Mouse (Mus musculus) small intestine, adult 2 months (tissue): ENCODE measurements at regions not wholly inside any gene's neighbourhood (a gene's known extent, or its start where the extent isn't known, plus 50 kb on each side); places are given as distances from the start of the nearest gene placed in this dataset.

Experiments
- H3K27ac ChIP-seq: fragments of 200-500 bp; 2 replicates; pipeline ENCODE4 v1.5.1; 2012; ENCODE audit warnings: low read depth, low read length, control low read depth, inconsistent platforms; ENCODE audit not compliant: insufficient read depth
- H3K27me3 ChIP-seq: fragments of 200-500 bp; 2 replicates; pipeline ENCODE4 v1.6.1; 2012; ENCODE audit warnings: mild to moderate bottlenecking, moderate library complexity, low read length, inconsistent platforms; ENCODE audit not compliant: control insufficient read depth, insufficient read depth
- H3K36me3 ChIP-seq: fragments of 200-500 bp; 2 replicates; pipeline ENCODE4 v1.6.1; 2012; ENCODE audit warnings: mild to moderate bottlenecking, low read length, control low read depth, inconsistent platforms; ENCODE audit not compliant: control insufficient read depth, insufficient read depth
- H3K4me1 ChIP-seq: fragments of 200-500 bp; 2 replicates; pipeline ENCODE4 v1.6.1; 2012; ENCODE audit warnings: low read length, inconsistent platforms, mixed read lengths; ENCODE audit not compliant: control insufficient read depth, insufficient read depth, insufficient read length
- H3K4me3 ChIP-seq: fragments of 200-500 bp; 2 replicates; pipeline ENCODE4 v1.5.1; 2012; ENCODE audit warnings: low read depth, mild to moderate bottlenecking, control low read depth, inconsistent platforms, low read length, moderate library complexity
- CTCF ChIP-seq: fragments of 200-500 bp; IDR thresholded peaks from 2 replicates; pipeline ENCODE4 v1.5.1; 2012; ENCODE audit warnings: low read depth, mild to moderate bottlenecking, control low read depth, inconsistent platforms, low read length, moderate library complexity, mixed read lengths; ENCODE audit not compliant: insufficient replicate concordance, insufficient read length; ENCODE audit errors: extremely low read depth
- POLR2A ChIP-seq: fragments of 200-500 bp; IDR thresholded peaks from 2 replicates; pipeline ENCODE4 v1.6.1; 2012; ENCODE audit warnings: low read depth, mild to moderate bottlenecking, control low read depth, inconsistent platforms, low read length, moderate library complexity
- WGBS: fragments of 180-500 bp; shearing (Covaris S2); methylation state at CpG from one replicate; pipeline ENCODE4 v1.1.7; 2018; 5-methylcytosine and 5-hydroxymethylcytosine counted together

GRCm38 (mm10) chr11:31464844-31465243 is 95.0 kb upstream of the Stc2 start:
- Histone ChIP-seq H3K27ac (no peak overlapping the region), H3K4me3 (no peak overlapping the region), H3K27me3 (no peaks in the 10 kb centered on the region), H3K4me1 (no peaks in the 10 kb centered on the region), H3K36me3 (no peaks in the 10 kb centered on the region)
- WGBS: 63% methylated on average over 1 of the region's 1 CpGs
- TF ChIP-seq POLR2A (no peak), CTCF (no peak)

- Histone ChIP-seq H3K27ac (no peak overlapping the region), H3K4me3 (no peak overlapping the region), H3K4me1 (no peaks in the 10 kb centered on the region), H3K36me3 (no peaks in the 10 kb centered on the region), H3K27me3 (no peaks in the 10 kb centered on the region)
- TF ChIP-seq POLR2A: no peak
- no peak for TF ChIP-seq CTCF
These were observed 92.6 kb upstream of the Stc2 start for GRCm38 (mm10) chr11:31462440-31462839.

GRCm38 (mm10) chr11:31461824-31462223 is 92.0 kb upstream of the Stc2 start:
- Histone ChIP-seq H3K36me3 (no peaks in the 10 kb centered on the region), H3K4me3 (no peak overlapping the region), H3K27ac (no peak overlapping the region), H3K27me3 (no peaks in the 10 kb centered on the region), H3K4me1 (no peaks in the 10 kb centered on the region)
- WGBS: 75% methylated on average over 4 of the region's 4 CpGs
- no peak for TF ChIP-seq POLR2A
- TF ChIP-seq CTCF: no peak

- TF ChIP-seq CTCF (no peak), POLR2A (no peak)
- WGBS: 56% methylated on average over 3 of the region's 3 CpGs
- Histone ChIP-seq H3K27ac (no peak overlapping the region), H3K27me3 (no peaks in the 10 kb centered on the region), H3K4me1 (no peaks in the 10 kb centered on the region), H3K36me3 (no peaks in the 10 kb centered on the region), H3K4me3 (no peak overlapping the region)
These were observed 91.5 kb upstream of the Stc2 start for GRCm38 (mm10) chr11:31461348-31461747.

- WGBS: 76% methylated on average over 2 of the region's 2 CpGs
These were observed 57.5 kb upstream of the Stc2 start for GRCm38 (mm10) chr11:31427374-31427773.

More at GRCm38 (mm10) chr11:31427374-31427773, 57.5 kb upstream of the Stc2 start:
- Histone ChIP-seq H3K4me1 (no peaks in the 10 kb centered on the region), H3K27me3 (no peaks in the 10 kb centered on the region), H3K4me3 (no peak overlapping the region), H3K27ac (no peak overlapping the region), H3K36me3 (no peaks in the 10 kb centered on the region)
- TF ChIP-seq CTCF (no peak), POLR2A (no peak)
